Mouse (Mus musculus): Measurements from ENCODE around the gene Xntrpc.

GRCm38 (mm10) chr7:102108206-102108605 is 42.7 kb downstream of the Xntrpc start:
- TF ChIP-seq EP300 (optimal IDR thresholded peaks at IDR 0.05): no peak
- TF ChIP-seq CTCF (IDR thresholded peaks at IDR 0.05; ENCODE audit: low read depth): no peak
